Mouse (Mus musculus) yolk sac, embryonic 10.5 days (tissue): ENCODE measurements around the gene Grm7.

Experiments
- DNase-seq: peaks from one replicate; pipeline ENCODE4 v3.0.0-alpha.2; 2017; ENCODE audit warnings: low spot score

Gene Grm7

GRCm38 (mm10) chr6:111368111-111368510 lies 722.7 kb downstream of the Grm7 start:
- no peak for DNase-seq

- no peak for DNase-seq
Observed at GRCm38 (mm10) chr6:111368551-111368950, 723.2 kb downstream of the Grm7 start.

- DNase-seq: no peak
Observed at GRCm38 (mm10) chr6:111369013-111369412, 723.6 kb downstream of the Grm7 start.

GRCm38 (mm10) chr6:111371581-111372349 lies 726.4 kb downstream of the Grm7 start:
- DNase-seq: peak; percentile 5

- DNase-seq: no peak
Observed at GRCm38 (mm10) chr6:111372626-111373380, 727.4 kb downstream of the Grm7 start.

GRCm38 (mm10) chr6:111380710-111381109 lies 735.3 kb downstream of the Grm7 start:
- DNase-seq: no peak

- no peak for DNase-seq
Observed at GRCm38 (mm10) chr6:111408750-111409149, 763.4 kb downstream of the Grm7 start.

- DNase-seq: no peak
Observed at GRCm38 (mm10) chr6:111424737-111425136, 779.4 kb downstream of the Grm7 start.

- DNase-seq: no peak
Observed at GRCm38 (mm10) chr6:111446228-111446627, 800.8 kb downstream of the Grm7 start.

GRCm38 (mm10) chr6:111447851-111448250 lies 802.5 kb downstream of the Grm7 start:
- DNase-seq: no peak

- DNase-seq: no peak
Observed at GRCm38 (mm10) chr6:111449054-111449783, 803.8 kb downstream of the Grm7 start.

- no peak for DNase-seq
Observed at GRCm38 (mm10) chr6:111481866-111482265, 836.5 kb downstream of the Grm7 start.

- no peak for DNase-seq
Observed at GRCm38 (mm10) chr6:111486081-111486480, 840.7 kb downstream of the Grm7 start.

- DNase-seq: no peak
Observed at GRCm38 (mm10) chr6:111487556-111487955, 842.2 kb downstream of the Grm7 start.

GRCm38 (mm10) chr6:111492166-111492565 lies 846.8 kb downstream of the Grm7 start:
- no peak for DNase-seq

- no peak for DNase-seq
Observed at GRCm38 (mm10) chr6:111499542-111499941, 854.2 kb downstream of the Grm7 start.

GRCm38 (mm10) chr6:111510768-111511459 lies 865.5 kb downstream of the Grm7 start:
- no peak for DNase-seq

GRCm38 (mm10) chr6:111512359-111512758 lies 867.0 kb downstream of the Grm7 start:
- no peak for DNase-seq

- DNase-seq: no peak
Observed at GRCm38 (mm10) chr6:111521229-111521628, 875.8 kb downstream of the Grm7 start.

- DNase-seq: no peak
Observed at GRCm38 (mm10) chr6:111522122-111522521, 876.7 kb downstream of the Grm7 start.

- DNase-seq: no peak
Observed at GRCm38 (mm10) chr6:111529985-111530384, 884.6 kb downstream of the Grm7 start.

- no peak for DNase-seq
Observed at GRCm38 (mm10) chr6:111558588-111558987, 913.2 kb downstream of the Grm7 start.
